Mouse (Mus musculus) heart, adult 9 months (tissue): Measurements from ENCODE around the gene Tex10.
A peak's percentile ranks its signal among the peaks of the same experiment; 100 is the strongest.
"Not testable (repeated sequence)": the region's sequence is repeated elsewhere in the genome, so short reads cannot be mapped to it uniquely, and the experiment has no call there.

Source experiments
- DNase-seq, 2 experiments: peaks; one replicate each; pipeline ENCODE4 v3.0.0; 2022; ENCODE audit warnings: low spot score in 2 of 2

Tex10 gene

DNA sequence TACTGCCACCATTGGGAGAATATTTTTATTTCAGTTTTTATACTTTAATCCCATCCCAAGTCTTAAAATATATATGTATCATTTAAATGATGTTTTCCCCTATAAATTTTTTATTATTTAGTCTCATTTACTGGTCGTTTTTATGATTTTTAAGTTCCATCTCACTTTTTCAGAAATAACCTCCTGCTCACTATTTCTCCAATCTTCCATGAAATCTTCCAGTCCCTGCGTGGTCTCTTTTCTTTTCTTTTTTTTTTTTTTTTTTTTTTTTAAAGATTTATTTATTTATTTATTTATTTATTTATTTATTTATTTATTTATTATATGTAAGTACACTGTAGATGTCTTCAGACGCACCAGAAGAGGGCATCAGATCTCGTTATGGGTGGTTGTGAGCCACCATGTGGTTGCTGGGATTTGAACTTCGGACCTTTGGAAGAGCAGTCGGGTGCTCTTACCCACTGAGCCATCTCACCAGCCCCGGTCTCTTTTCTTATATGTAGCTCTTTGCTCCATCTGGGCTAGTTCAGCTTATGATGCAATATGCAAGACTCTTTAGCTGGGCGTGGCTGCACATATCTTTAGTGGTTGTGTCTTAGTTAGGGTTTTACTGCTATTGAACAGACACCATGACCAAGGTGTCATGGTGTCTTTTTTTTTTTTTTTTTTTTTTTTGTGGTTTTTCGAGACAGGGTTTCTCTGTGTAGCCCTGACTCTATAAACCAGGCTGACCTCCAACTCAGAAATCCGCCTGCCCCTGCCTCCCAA lies 67.4 kb downstream of the Tex10 start:
- not testable (repeated sequence) for DNase-seq

GRCm38 (mm10) chr4:48403066-48403640 lies 70.1 kb downstream of the Tex10 start:
- DNase-seq, result peak in 1 of 2 experiments; percentile 14

DNA sequence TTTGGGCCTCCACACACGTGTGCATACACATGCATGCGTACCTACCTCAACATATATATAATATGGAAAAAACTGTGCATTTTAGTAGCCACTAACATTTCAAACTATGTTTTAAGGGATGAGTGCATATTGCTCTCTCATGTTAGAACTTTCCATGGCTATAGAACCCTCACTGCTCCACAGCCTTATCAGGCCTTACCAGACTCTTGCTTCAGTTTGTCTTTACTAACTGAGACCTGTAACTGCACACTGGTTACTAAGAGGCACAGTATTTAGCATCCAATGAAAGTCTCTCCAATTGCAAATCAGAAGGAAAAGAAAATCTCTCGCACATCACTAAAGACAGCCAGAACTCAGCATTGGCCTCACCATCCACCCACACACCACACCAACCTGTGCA lies 76.3 kb downstream of the Tex10 start:
- no peak for DNase-seq

DNA sequence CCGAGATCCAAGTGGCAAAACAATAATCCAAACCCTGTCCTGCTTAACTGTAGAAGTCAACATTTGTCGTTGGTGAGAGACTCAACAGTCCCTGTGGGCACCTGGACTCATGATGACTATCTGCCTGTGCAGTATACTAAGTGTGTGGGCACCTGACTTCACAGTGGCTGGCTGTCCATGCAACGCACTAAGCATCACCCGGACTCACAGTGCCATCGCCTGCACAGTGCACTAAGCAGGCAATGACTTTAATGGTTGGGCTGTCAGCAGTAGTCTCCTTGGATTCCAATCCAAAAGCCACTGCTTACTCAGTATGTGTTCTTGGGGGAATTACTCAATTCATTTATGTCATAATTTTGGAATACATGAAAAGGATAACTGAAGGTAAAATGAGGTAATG lies 90.8 kb downstream of the Tex10 start:
- DNase-seq, result no peak

GRCm38 (mm10) chr4:48380940-48381339 lies 92.3 kb downstream of the Tex10 start:
- DNase-seq, result peak in 1 of 2 experiments; percentile 36
